Mouse (Mus musculus): Measurements from ENCODE around the gene Zfp768. TPM values are rescaled to one million over a fixed set of nuclear protein-coding genes. Genes with fewer than 3 reads are reported as not detected.
"Not testable (repeated sequence)": the region's sequence is repeated elsewhere in the genome, so short reads cannot be mapped to it uniquely, and the experiment has no call there.

Gene Zfp768
- 27.3 and 47.4 TPM in 2 replicates for polyA plus RNA-seq (2012; rRNA removed)

- 1% methylated on average over 74 of the region's 76 CpGs for WGBS
- Histone ChIP-seq H3K27ac (ENCODE audit: insufficient read depth, low read depth, low read length) (peak within 1 kb of the TSS; percentile 96), H3K4me3 (ENCODE audit: low read depth, low read length) (peak within 1 kb of the TSS; percentile 84), H3K36me3 (ENCODE audit: control insufficient read depth, insufficient read depth, low read length) (peaks cover 14% of the 10 kb centered on the region), H3K4me1 (ENCODE audit: control insufficient read depth, insufficient read depth, insufficient read length, low read length) (peaks cover 16% of the 10 kb centered on the region), H3K27me3 (ENCODE audit: control insufficient read depth, insufficient read depth, low read length) (no peaks in the 10 kb centered on the region)
- TF ChIP-seq CTCF (IDR thresholded peaks at IDR 0.05; ENCODE audit: extremely low read depth, insufficient read length, insufficient replicate concordance, low read depth, low read length) (no peak), POLR2A (IDR thresholded peaks at IDR 0.05; ENCODE audit: low read depth, low read length) (peak; percentile 84)
These were observed at the start of gene Zfp768 for GRCm38 (mm10) chr7:127345512-127346325. TSS of gene Zfp768 (minus strand) at chr7:127345589.

- peaks cover 11% of the 10 kb centered on the region for H3K4me1 ChIP-seq (ENCODE audit: control insufficient read depth, insufficient read depth, insufficient read length, low read length)
- peak overlapping the region; percentile 64 for H3K27ac ChIP-seq (ENCODE audit: insufficient read depth, low read depth, low read length)
- peaks cover 8% of the 10 kb centered on the region for H3K36me3 ChIP-seq (ENCODE audit: control insufficient read depth, insufficient read depth, low read length)
- WGBS, result 1% methylated on average over 7 of the region's 7 CpGs
- TF ChIP-seq CTCF (IDR thresholded peaks at IDR 0.05; ENCODE audit: extremely low read depth, insufficient read length, insufficient replicate concordance, low read depth, low read length) (no peak), POLR2A (IDR thresholded peaks at IDR 0.05; ENCODE audit: low read depth, low read length) (no peak)
- peak overlapping the region; percentile 41 for H3K4me3 ChIP-seq (ENCODE audit: low read depth, low read length)
- no peaks in the 10 kb centered on the region for H3K27me3 ChIP-seq (ENCODE audit: control insufficient read depth, insufficient read depth, low read length)
These were observed 48.5 kb upstream of the Zfp768 start for GRCm38 (mm10) chr7:127393944-127394333.

- TF ChIP-seq CTCF (IDR thresholded peaks at IDR 0.05; ENCODE audit: extremely low read depth, insufficient read length, insufficient replicate concordance, low read depth, low read length), result no peak
- no peak; the same call in 1 of the 2 replicates for TF ChIP-seq POLR2A (IDR thresholded peaks at IDR 0.05; ENCODE audit: low read depth, low read length)
- H3K36me3 ChIP-seq (ENCODE audit: control insufficient read depth, insufficient read depth, low read length), result peaks cover 8% of the 10 kb centered on the region
- under 1% methylated on average over 45 of the region's 45 CpGs for WGBS
- peak within 1 kb of the TSS; percentile 87 for H3K4me3 ChIP-seq (ENCODE audit: low read depth, low read length)
- H3K27ac ChIP-seq (ENCODE audit: insufficient read depth, low read depth, low read length), result peak within 1 kb of the TSS; percentile 92
- H3K27me3 ChIP-seq (ENCODE audit: control insufficient read depth, insufficient read depth, low read length), result no peaks in the 10 kb centered on the region
- peaks cover 11% of the 10 kb centered on the region for H3K4me1 ChIP-seq (ENCODE audit: control insufficient read depth, insufficient read depth, insufficient read length, low read length)
These were observed 48.0 kb upstream of the Zfp768 start, which contains the start of gene E430018J23Rik for GRCm38 (mm10) chr7:127393157-127393943. TSS of gene E430018J23Rik (minus strand) at chr7:127393629.

GRCm38 (mm10) chr7:127392251-127392824 lies 46.9 kb upstream of the Zfp768 start:
- WGBS, result 68% methylated on average over 8 of the region's 8 CpGs
- H3K36me3 ChIP-seq (ENCODE audit: control insufficient read depth, insufficient read depth, low read length), result peaks cover 8% of the 10 kb centered on the region
- H3K27ac ChIP-seq (ENCODE audit: insufficient read depth, low read depth, low read length), result no peak overlapping the region
- peak overlapping the region; percentile 87 for H3K4me3 ChIP-seq (ENCODE audit: low read depth, low read length)
- peaks cover 9% of the 10 kb centered on the region; the same call in 1 of the 2 replicates for H3K4me1 ChIP-seq (ENCODE audit: control insufficient read depth, insufficient read depth, insufficient read length, low read length)
- H3K27me3 ChIP-seq (ENCODE audit: control insufficient read depth, insufficient read depth, low read length), result no peaks in the 10 kb centered on the region
- TF ChIP-seq CTCF (IDR thresholded peaks at IDR 0.05; ENCODE audit: extremely low read depth, insufficient read length, insufficient replicate concordance, low read depth, low read length) (no peak), POLR2A (IDR thresholded peaks at IDR 0.05; ENCODE audit: low read depth, low read length) (no peak)

GRCm38 (mm10) chr7:127391538-127391937 lies 46.1 kb upstream of the Zfp768 start:
- TF ChIP-seq CTCF (IDR thresholded peaks at IDR 0.05; ENCODE audit: extremely low read depth, insufficient read length, insufficient replicate concordance, low read depth, low read length) (no peak), POLR2A (IDR thresholded peaks at IDR 0.05; ENCODE audit: low read depth, low read length) (no peak)
- H3K36me3 ChIP-seq (ENCODE audit: control insufficient read depth, insufficient read depth, low read length), result peaks cover 8% of the 10 kb centered on the region
- no peak overlapping the region for H3K4me3 ChIP-seq (ENCODE audit: low read depth, low read length)
- H3K27ac ChIP-seq (ENCODE audit: insufficient read depth, low read depth, low read length), result no peak overlapping the region
- WGBS, result 97% methylated on average over 16 of the region's 16 CpGs
- H3K27me3 ChIP-seq (ENCODE audit: control insufficient read depth, insufficient read depth, low read length), result no peaks in the 10 kb centered on the region
- H3K4me1 ChIP-seq (ENCODE audit: control insufficient read depth, insufficient read depth, insufficient read length, low read length), result peaks cover 10% of the 10 kb centered on the region; the same call in 1 of the 2 replicates

GRCm38 (mm10) chr7:127390306-127390705 lies 44.9 kb upstream of the Zfp768 start:
- Histone ChIP-seq H3K4me1 (ENCODE audit: control insufficient read depth, insufficient read depth, insufficient read length, low read length) (peaks cover 10% of the 10 kb centered on the region; the same call in 1 of the 2 replicates), H3K4me3 (ENCODE audit: low read depth, low read length) (no peak overlapping the region), H3K36me3 (ENCODE audit: control insufficient read depth, insufficient read depth, low read length) (peaks cover 8% of the 10 kb centered on the region), H3K27ac (ENCODE audit: insufficient read depth, low read depth, low read length) (no peak overlapping the region), H3K27me3 (ENCODE audit: control insufficient read depth, insufficient read depth, low read length) (no peaks in the 10 kb centered on the region)
- TF ChIP-seq POLR2A (IDR thresholded peaks at IDR 0.05; ENCODE audit: low read depth, low read length) (no peak), CTCF (IDR thresholded peaks at IDR 0.05; ENCODE audit: extremely low read depth, insufficient read length, insufficient replicate concordance, low read depth, low read length) (no peak)
- 78% methylated on average over 7 of the region's 7 CpGs for WGBS

GRCm38 (mm10) chr7:127388201-127388600 lies 42.8 kb upstream of the Zfp768 start:
- H3K4me1 ChIP-seq (ENCODE audit: control insufficient read depth, insufficient read depth, insufficient read length, low read length); H3K27me3 ChIP-seq (ENCODE audit: control insufficient read depth, insufficient read depth, low read length); H3K4me3 ChIP-seq (ENCODE audit: low read depth, low read length); H3K27ac ChIP-seq (ENCODE audit: insufficient read depth, low read depth, low read length): not testable (repeated sequence)
- peaks cover 11% of the 10 kb centered on the region for H3K36me3 ChIP-seq (ENCODE audit: control insufficient read depth, insufficient read depth, low read length)

All from small intestine, adult 2 months (tissue).